Mouse (Mus musculus): ENCODE results near the gene Nt5c2. TPM values are rescaled to one million over a fixed set of nuclear protein-coding genes. Genes with fewer than 3 reads are reported as not detected.
"Not testable (repeated sequence)": the region's sequence is repeated elsewhere in the genome, so short reads cannot be mapped to it uniquely, and the experiment has no call there.

The Nt5c2 gene
- total RNA-seq, 1 experiment from 2014 or later, result 79.8 TPM

DNA sequence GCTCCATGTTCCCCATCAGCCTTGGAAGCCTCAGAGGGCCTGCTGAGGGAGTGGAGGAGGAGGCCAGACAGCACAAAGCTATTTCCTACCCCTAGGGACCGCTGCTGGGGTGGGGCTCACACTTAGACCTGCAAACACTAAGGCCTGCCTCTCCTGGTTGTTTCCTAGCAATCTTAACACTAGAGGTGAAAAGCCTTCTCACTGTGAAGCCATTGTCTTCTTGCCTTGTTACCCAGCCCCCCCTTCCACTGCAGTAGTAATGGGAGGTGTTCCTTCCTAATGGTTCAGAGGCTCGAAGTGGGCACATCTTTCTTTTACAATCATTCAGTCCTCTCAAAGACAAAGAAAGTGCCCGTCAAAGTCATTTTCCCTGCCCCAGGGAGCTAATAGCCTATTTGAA, 2.9 kb upstream of the Nt5c2 start:
- DNase-seq, result no peak

DNA sequence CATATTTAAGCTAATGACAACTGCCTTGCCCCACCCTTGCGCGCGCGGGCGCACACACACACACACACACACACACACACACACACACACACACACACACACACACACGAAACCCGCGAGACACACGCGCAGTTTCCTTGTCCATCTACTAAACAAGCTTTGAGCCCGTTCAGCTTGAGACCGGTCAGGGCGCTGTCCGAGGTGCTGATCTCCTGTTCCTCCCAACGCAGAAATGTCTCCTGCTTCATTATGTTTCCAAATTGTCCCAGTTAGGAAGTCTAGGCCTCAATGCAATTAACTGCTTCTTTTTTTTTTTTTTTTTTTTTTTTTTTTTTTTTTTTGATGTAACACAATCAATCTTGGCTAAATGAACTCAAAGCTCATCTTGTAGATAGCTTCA, 1.5 kb upstream of the Nt5c2 start:
- DNase-seq, result peak; percentile 90

DNA sequence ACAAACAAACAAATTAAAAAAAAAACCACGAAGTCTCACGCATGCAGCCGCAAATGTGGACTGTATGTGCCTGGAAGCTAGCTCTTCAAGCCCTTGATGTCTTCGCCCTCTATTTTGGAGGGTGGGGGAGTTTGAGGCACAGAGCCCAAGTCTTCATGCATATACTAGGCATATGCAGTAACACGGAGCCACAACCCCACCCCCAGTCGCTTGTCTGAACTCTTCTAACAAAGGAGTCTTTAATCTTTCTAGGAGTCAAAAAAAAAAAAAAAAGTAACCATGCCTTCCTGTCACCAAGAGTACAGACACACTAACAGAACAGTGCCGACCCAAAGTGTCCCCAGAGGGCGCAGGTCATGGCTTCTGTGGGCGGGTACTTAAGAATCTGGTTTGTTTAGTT, 1.0 kb upstream of the Nt5c2 start:
- no peak for DNase-seq

DNA sequence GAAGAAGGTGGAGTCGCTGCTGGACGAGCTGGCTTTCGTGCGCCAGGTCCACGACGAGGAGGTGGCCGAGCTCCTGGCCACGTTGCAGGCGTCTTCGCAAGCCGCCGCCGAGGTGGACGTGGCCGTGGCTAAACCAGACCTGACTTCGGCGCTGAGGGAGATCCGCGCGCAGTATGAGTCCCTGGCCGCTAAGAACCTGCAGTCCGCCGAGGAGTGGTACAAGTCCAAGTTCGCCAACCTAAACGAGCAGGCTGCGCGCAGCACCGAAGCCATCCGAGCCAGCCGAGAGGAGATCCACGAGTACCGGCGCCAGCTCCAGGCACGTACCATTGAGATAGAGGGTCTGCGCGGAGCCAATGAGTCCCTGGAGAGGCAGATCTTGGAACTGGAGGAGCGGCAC, 443 bp upstream of the Nt5c2 start:
- DNase-seq, result no peak

DNA sequence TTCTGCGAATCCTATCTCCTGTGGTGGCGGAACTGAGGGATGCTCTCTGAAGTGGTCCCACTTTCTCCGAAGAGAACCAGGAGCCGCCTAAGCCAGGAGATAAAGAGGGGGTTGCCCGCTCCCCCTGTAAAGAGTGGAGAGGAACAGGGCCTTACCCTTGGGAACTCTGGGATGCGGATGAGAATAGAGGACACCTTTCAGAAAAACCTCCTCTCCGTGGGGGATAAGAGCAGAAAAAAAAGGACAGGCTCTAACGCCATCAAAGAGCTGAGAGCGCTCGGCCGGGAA, 850 bp downstream of the Nt5c2 start:
- no peak for DNase-seq

DNA sequence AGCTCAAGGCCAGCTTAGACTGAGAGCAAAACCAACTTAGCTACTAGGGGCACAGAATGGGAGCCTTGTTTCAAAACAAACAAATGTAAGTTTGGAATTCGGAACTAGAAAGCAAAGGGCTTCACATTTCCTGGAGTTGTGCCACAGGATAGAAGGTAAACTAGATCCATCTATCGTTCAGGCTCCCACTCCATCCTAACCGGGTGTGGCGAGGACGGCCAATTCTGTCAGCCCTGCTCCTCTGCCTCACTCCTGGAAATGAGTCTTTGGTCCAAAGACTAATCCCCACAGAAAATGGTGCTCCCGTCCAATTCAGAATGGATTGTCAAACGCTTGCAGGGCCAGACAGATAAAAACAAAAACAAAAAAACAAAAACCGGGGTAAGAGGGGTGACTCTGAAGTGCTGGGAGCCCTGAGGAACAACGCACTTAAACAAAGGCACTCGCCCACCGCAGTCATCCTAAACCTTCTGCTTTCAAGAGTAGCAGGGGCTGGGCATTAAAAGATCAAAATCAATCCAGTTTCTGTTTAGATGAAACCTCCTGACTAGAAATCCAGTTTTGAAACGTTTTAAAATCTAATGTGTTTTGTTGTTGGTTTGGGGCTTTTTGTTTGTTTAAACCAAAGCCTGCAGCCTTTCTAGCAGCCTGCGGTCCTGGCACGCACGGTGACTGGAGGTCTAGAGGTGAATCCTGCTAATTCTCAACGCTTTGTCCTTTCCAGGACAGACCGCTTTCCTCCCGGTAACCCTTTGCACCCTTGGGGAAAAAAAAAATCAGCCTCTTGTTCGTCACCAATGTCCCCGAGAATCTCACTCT, 1.4 kb downstream of the Nt5c2 start:
- no peak for DNase-seq

DNA sequence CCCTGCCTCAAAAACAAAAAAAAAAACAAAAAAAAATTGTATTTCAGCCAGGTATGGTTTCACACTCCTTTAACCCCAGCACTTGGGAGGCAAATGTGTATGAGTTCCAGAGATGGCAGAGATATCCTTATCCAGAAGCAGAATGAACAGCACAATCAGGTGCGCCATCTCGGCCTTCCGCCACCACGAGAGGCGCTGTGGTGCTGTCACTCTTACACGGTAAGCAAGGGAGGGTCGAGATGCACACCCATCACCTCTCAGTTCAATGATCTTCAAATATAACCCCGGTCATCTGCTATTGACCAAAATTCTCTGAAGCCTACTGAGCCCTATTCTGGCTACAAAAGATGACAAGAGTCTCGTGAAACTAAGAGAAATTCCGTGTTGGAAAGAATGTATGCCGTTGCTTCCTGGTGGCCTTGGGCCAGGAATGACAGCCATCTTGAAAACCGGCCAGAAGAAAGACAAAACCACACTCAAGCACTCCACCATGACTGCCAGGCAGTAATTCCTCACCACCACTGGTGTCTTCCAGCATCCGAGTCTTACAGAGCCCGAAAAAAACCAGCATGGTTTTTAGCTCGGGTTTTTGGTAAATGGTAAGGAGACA, 2.3 kb downstream of the Nt5c2 start:
- DNase-seq, result no peak

DNA sequence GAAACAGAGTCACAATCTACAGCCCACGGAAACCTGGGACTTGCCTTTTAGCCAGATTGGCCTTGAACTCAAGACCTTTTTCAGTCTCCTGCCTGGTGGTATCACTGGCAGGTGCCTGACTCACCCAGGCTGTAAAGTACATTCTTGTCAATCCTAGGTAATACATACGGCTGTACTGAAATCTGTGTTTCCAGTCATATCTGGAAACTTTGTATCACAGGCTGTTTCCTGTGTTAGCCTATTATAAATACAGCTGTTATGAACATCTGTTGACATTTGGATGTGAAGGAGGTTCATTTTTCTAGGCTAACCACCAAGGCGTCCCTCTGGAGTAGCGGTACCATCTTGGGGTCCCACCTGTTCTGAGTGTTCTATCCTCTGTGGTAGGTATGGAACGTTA, 5.0 kb downstream of the Nt5c2 start:
- DNase-seq, result no peak

DNA sequence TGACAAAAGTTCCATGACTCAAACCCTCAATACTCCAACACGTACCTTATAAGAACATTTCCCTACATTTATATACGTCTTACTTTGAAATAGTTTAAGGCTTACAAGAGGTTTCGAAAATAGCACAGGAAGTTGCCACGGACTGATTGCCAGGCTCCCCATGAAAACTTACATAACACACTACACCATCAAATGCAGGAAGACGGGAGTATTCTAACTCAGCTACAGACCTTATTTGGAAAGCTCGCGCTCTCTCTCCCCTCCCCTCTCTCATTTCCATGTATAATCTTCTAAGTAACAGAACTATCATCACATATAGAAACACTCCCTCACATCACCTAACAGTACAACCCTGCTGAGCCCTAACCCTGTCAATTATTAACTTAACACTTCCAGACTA, 5.5 kb downstream of the Nt5c2 start:
- no peak for DNase-seq

DNA sequence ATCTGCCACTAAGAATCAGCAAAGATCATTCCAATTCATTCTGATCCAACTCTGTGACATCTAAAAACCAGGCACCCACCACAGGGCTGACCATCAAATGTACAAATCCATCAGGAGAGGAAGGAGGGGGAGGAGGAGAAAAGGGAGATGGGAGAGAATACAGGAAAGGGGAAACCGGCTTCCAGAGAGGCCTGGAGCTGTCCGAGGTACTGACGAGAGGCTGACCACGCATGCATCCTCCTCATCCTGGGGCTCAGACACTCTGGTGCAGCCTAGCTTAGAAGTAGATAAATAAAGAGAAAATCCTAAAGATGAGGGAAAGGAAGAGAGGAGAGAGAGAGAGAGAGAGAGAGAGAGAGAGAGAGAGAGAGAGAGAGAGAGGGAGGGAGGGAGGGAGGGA, 8.6 kb downstream of the Nt5c2 start:
- DNase-seq, result peak; percentile 81

DNA sequence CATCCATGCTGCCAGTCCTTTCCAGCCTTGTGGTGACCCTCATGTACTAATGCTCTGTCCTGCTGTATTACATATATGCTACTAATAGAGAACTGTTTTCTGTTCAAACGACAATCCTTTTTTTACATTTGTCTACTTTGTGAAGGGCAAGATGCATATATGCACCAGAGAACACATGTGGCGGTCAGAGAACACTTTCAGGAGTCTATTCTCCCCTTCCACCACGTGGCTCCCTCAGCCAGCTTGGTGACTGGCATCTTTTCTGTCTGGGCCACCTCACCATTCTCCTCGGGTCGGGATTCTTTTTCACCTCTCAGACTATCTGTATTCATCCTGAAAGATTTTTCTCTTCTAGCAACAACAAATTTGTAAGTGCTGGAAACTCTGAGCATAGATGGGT, 9.1 kb downstream of the Nt5c2 start:
- DNase-seq, result no peak

DNA sequence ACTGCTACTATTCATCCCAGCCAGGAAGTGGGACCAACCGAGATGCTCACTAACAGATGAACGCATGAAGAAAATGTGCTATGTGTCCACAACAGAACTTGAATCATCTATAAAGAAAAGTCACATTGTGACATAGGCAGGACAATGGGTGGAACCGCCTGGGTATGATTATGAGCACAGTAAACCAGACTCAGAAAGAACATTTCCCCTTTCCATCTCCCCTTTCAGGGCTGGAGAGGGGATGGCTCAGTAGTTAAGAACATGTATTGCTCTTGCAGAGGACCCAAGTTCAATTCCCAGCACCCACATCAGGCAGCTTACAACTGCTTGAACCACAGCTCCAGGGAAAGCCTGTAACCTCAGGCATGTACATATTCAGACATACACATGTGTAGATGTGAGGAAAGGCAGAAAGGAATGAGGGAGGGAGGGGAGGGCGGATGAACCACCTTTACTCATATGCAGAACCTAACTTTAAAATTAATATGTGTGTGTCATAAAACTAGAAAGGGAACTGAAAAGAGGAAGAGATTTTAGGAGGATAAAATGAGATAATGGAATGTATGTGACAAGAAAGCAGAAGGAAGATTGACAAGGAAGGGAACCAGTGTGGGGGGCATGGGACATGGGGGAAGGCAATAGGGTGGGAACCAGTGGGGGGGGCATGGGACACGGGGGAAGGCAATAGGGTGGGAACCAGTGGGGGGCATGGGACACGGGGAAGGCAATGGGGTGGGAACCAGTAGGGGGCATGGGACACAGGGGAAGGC, 11.0 kb downstream of the Nt5c2 start:
- DNase-seq, result no peak

DNA sequence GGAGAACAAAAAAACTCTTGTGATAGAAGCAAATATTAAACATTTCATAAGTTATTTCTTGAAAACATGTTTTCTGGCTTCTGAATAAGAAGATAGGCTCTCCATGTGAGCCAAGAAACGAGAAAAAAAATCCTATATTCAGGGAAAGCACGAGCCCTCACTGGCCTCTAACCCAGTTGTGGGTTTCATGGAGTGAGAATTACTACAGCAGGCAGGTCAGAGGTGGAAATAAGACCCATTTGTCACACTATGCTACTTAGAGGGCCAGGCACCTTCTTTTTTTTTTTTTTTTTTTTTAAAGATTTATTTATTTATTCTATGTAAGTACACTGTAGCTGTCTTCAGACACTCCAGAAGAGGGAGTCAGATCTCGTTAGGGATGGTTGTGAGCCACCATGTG, 14.6 kb downstream of the Nt5c2 start:
- not testable (repeated sequence) for DNase-seq

DNA sequence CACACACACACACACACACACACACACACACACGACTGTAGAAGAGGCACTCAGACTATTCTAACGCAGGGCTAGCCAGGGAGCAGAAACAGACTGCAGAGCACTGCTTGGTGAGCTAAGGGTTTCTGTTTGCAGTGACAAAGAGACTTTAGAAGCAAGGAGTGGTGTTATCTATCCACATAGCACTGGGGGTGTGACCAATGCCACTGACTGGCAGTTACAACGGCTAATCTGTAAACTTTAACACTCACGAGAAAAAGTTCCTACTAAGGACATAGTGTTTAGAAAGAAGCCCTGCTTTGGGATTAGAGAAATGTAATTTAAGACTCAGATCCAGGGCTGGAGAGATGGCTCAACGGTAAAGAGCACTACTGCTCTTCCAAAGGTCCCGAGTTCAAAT, 15.2 kb downstream of the Nt5c2 start:
- DNase-seq, result no peak

DNA sequence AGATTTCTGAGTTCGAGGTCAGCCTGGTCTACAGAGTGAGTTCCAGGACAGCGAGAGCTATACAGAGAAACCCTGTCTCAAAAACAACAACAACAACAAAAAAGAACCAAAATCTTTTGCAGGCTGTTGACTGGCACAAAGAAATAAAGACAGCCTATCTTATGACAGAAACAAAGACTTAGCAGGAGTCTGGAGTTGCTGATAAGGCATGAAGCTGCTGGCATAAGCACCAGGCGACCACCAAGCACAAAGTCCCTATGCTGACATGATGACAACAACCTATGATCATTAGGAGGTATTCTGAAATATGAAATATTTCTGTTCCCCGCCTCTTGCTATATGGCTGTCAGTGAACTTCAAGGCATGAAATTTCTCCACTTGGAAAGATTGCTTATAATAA, 16.0 kb downstream of the Nt5c2 start:
- no peak for DNase-seq

DNA sequence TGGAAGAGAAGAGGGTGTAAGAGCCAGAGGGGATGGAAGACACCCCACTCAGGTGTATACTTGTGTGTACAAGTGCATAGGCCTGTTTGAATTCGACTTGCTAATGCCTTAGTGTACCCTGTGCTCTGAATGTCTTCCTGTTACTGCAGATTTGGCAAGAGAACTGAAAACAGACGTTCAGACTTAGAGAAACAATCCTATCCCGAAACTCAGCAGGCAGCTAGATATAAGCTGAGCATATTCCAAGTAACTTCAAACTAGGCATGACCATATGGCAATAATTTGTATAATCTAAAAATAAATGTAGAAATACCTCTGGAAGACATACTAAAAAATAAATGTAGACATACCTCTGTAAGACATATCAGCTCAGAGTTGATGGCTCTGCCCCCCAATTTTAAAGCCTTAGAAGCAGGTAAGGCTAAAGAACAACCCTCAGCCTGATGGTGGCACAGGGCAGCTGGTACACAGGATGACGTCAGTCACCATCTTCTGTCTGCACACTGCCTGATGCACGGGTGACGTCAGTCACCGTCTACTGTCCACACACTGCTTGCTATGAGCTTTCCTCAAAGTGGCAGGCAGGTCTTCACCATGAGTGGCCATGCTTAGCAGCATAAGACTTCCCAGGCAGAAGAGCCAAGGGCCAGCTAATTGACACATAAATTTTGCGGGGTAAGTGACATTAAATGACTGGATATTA, 16.6 kb downstream of the Nt5c2 start:
- DNase-seq, result no peak

DNA sequence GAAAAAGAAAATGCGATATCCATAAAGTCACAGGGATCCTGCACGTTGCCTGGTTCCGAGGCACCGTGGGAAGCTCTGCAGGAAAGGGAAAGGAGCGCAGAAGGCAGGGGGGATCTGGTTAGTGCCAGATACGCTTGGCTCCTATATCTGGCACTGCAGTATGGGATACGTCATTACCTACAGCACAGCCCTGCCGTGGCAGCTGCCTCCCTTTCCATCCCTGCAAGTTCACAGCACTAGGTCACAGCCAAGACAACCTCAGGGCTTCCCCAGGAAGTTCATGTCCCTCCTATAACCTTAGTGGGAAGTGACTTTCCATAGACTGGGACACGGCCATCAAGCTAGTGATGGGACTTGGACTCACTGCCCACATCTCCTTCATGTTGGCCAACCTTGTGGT, 18.9 kb downstream of the Nt5c2 start:
- no peak for DNase-seq

DNA sequence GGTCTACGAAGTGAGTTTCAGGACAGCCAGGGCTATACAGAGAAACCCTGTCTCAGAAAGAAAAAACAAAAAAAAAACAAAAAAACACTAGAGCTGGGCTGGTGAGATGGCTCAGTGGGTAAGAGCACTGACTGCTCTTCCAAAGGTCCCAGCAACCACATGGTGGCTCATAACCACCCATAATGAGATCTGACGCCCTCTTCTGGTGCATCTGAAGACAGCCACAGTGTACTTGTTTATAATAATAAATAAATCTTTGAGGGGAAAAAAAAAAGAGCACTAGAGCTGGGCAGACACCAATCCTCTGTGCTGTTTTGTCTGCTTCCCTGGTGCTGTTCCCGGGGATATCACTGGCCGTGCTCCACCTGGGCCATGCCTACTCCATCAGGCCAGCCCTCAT, 22.6 kb downstream of the Nt5c2 start:
- not testable (repeated sequence) for DNase-seq

DNA sequence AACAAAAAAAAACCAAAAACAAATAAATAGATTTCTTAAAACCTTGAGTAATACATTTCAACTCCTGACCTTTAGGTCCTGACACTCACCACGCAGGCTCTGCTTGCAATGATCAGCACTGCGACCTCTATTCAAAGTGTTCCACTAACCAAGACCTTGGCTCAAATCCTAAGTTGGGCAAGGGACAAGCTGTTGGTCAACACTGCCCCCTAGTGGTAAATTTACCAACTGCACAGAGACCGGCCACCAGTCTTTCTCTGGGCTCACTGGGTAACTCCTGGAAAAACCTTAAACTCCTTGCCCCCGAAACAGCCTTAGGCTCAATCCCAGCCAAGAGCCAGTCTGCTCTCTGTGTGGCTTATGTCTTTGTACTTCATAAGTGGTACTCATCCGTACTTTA, 23.8 kb downstream of the Nt5c2 start:
- peak; percentile 90 for DNase-seq

DNA sequence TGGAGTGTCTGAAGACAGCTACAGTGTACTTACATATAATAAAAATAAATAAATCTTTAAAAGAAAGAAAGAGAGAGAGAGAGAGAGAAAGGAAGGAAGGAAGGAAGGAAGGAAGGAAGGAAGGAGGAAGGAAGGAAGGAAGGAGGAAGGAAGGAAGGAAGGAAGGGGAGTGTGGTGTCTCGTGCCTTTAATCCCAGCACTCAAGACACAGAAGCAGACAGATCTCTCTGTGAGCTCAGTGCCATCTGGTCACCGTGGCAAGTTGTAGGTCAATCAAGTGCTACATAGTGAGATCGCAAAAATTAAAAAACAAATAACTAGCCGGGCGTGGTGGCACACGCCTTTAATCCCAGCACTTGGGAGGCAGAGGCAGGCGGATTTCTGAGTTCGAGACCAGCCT, 24.3 kb downstream of the Nt5c2 start:
- DNase-seq, result not testable (repeated sequence)

DNA sequence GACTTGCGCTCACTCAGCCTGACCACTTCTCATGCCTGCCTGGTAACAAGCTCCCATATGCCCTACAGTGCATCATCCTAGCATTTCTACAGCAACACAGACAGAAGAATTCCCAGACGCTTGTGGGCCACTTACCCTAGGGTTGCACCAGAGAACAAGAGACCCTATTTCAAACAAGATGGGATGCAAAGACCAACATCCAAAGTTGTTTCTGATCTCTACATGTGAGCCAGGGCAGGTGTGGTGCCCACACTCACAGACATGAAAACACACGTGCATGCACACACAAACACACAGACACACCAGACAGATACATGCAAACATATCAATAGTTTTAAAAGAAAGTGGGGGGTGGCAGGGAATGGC, 24.8 kb downstream of the Nt5c2 start:
- no peak for DNase-seq

DNA sequence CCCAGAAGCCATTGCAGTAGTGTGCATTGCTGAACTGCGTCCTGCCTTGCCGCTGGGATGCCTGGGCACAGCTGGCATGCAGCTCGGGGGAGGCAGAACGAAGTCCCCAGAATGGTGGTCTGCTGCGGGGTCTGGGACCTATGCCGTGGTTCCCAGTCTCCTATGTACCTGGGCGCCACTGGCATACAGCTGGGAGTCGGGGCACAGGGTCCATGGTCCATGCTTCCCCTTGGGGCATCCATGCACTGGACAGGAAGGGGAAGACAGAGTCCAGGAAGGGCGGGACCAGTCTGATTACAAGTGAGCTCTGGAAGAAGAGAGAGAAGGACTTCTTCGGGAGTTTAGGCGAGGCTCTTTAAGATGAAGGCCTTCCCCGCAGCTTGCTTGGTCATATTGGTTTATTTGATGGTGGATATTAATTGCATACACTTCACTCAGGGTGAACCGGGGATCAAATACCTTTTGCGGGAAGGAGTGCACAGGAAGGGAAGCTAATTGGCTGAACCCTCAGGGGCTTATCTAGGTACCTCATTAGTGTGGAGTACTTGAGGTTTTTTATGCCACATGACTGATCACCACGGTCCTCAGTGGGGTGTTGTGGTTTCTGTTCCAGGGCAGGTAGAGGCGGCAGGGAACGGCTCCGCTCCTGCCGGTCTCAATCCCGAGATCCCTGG, 25.3 kb downstream of the Nt5c2 start:
- DNase-seq, result no peak
